Mouse (Mus musculus) CD4-positive helper T cell, adult 2 months (primary cell): ENCODE data around the gene Uqcrfs1.
A peak's percentile ranks its signal among the peaks of the same experiment; 100 is the strongest.

Experiments used
- DNase-seq: peaks from one replicate; pipeline ENCODE4 v3.0.0-alpha.2; 2012; ENCODE audit warnings: low read depth, missing footprints, low spot score

Uqcrfs1 gene

DNA sequence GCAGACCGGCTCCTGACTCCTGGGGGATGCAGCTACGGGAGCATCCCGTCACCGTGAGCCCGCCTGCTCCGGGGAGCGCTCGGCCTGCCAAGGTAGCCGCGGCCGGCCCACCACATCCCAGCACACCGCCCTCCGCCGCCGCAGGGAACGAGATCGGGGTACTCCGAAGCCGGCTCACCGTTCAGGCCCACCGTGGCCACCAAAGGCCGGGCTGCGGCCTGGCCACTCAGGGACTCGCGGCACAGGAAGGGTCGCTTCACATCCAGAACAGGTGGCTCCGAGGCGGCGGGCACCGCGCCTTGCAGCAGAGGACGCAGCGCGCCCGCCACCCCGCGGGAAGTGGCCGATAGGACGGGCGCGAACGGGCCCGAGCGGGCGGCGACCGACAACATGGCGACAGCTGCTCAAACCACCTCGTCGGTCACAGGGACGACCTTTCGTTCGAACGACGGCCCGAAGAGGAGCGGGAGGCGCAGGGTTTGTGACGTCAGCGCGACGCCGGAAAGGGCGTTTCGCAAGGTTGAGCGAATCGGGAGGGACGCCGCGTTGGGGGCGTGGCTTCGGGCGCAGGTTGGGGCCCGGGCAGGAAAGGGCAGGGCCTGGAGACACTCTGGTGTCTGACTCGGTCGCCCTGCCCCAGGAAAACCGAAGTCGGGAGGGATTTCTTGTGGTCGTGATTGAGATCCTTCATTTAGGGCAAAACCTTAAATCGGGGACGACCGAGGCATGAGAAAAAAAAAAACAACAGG lies at the start of gene Uqcrfs1:
Uqcrfs1 (minus strand) TSS at position 507 of the 749 bp plus-strand sequence.
- peak; percentile 98 for DNase-seq

DNA sequence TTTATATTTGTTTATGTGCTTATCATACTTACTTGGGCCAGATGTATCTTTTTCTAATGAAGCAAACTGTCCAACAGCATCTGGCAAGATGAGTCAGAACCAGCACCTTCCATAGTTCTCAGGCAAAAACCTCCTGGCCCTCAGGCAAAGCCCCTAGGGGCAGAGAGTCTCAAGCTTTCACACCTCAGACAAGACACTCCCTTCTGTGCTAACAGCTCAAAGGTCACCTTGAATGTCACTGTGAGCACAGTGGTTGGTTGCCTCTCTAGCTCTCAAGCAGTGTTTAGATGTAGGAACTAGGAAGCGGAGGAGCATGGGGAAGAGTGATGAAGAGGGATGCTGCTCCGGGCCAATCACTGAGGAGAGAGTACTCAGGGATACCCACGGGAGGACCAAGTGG lies 40.6 kb upstream of the Uqcrfs1 start:
- DNase-seq, result no peak

GRCm38 (mm10) chr13:30582541-30582940 lies 37.4 kb upstream of the Uqcrfs1 start:
- no peak for DNase-seq

DNA sequence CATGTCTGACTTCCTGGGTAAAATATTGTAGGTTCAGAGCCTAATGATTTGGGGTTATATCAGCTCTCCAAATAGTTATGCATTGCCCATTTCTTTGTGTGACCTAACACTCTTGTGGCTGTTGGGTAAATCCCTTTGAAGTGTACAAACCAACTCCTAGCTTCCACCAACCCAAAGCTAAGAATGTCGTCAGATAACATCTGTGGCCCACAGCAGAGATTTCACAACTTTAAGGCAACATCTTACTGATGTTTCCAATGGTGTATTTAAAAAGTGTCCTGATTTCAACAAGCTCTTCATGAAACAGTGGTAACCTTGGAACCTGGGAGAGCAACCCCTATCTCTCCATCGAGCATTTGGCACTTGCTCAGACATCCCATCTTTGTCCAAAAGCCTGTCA lies 33.6 kb upstream of the Uqcrfs1 start:
- DNase-seq, result peak; percentile 15

DNA sequence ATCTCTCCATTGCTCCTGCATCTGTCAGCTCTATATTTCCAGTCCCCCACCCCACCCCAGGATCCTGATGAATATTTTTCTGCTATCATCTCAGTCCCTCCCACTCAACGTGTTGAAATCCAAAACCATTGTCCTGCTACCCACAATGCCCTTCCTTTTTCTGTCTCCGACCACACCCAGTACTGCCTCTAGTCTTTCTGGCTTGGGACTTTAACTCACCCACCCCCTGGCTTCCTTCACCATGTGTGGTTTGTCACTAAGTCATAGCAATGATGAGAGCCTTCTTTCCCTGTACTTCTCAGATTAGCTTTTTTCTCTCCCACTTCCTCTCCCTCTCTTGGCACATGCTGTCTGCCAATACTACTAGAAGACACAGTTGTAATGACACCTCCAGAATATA lies 31.7 kb upstream of the Uqcrfs1 start:
- DNase-seq, result no peak

DNA sequence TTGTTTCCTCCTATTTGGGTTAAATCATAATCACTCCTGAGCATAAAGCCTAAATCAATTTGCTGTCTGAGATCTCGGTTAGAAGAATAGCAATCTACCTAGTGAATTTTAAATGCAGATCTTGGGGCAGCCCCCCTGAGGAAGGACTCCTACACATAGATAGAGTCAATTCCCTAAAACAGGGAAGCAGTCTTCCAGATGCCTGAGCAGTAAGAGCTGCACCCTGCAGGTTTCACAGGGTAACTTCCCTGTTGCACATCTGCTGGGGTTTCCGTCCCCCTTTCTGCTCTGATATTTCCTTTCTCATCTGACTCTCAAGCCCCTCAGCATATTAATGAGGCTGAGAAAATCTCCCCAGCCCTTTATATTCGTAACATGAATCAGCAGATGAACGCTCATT lies 27.8 kb upstream of the Uqcrfs1 start:
- no peak for DNase-seq

DNA sequence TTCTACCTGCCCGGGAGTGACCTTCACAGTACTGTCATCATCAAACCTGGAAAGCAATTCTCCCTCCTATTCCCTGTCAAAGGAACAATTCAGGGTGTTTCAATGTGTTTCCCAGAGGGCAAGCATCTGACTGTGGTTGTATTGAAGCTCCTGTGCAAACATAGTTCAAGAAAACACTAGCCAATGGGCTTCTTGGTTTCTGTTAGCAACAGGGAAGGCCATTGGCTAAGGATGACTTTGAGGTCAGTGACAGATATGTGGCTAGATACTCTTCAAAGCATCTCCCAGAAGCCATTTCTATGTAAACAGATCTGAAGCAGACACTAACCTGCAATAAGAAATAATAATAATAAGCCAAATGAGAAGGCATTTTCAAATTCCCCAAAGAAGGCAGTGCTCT lies 25.0 kb upstream of the Uqcrfs1 start:
- DNase-seq, result peak; percentile 52

DNA sequence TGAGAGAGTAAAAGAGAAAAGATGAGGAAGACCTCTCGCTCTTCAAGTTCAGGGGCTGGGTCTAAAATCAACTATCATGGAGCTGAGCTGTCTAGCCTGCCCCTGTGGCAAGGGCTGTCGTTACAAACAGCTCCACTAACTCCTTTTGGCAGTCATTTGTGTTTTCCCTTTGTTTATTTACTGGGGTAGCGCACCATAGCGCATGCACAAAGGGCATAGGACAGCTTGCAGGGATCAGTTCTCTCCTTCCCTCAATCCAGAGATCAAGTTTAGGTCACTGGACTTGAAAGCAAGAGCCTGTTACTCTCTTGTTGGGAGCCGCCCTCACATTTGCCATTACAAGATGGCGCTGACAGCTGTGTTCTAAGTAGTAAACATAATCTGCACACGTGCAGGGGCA lies 22.4 kb upstream of the Uqcrfs1 start:
- DNase-seq, result no peak

DNA sequence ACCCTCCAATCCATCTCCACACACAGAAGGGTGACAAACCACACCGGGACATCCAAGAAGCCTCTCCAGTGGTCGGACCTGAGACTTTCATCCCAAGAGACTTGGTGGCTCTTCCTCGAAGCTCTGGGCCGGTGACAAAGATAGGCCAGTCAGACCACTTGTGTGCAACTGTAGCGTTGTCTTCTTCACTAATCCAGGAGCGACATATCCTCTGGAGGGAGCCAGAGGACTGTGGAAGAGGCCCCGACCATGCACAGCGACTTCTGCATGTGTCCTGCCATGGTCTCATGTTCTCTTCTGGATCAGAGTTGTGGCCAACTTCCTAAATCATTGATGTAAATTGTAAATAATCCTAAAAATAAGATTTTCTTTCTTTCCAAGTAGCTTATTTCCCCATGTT lies 21.6 kb upstream of the Uqcrfs1 start:
- peak; percentile 55 for DNase-seq

DNA sequence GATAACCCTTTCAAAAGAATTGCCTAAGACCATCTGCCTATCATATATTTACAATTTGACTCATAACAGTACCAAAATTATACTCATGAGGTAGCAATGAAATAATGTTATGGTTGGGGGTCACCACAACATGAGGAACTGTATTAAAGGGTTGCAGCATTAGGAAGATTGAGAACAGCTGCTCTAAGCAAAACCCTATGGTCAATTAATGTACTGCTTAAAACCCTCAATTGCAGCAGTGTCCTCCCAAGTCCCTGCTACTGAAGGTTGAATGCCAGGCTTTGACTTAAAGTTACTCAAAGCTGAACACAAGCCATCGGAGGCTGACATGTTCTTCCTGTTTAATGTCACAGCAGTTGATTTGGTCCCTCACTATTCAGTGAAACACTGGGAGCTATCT lies 15.4 kb upstream of the Uqcrfs1 start:
- DNase-seq, result no peak

DNA sequence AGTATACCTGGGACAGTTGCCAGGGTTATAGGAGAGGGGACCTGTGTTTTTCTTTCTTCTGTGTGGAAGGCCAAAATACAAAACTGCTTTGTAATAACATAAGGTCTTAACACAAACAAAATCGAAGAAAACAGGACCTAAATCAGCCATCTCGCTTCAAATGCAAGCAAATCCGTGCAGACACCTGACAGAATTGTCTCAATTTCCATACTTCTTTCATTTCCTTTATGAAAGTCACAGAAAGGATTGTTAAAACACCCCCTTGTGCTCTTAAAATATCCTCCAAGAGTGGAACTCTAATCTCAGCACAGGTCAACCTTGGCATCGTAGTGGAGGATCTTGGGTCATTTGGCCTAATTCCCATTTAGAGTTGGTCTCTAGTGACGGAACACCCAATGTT lies 14.9 kb upstream of the Uqcrfs1 start:
- no peak for DNase-seq

DNA sequence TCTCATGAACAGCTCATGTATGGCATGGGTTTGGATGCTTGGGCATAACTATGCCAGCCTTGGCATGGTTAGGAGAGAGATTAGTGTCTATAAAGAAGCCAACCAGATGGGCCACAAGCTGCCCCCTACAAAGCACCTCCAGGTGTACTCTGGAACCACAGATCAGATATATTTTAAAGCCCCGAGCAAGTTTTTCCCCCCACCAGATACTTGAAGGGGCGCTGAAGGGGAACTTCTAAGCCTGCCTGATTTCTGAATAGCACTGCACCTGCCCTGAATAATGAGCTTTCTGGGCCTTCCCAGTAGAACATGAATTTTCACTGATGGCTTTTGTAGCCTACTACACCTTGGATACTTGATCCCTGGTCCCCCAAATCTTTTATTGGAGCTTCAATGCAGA lies 12.6 kb upstream of the Uqcrfs1 start:
- DNase-seq, result no peak

GRCm38 (mm10) chr13:30553051-30553587 lies 8.0 kb upstream of the Uqcrfs1 start:
- DNase-seq, result no peak

DNA sequence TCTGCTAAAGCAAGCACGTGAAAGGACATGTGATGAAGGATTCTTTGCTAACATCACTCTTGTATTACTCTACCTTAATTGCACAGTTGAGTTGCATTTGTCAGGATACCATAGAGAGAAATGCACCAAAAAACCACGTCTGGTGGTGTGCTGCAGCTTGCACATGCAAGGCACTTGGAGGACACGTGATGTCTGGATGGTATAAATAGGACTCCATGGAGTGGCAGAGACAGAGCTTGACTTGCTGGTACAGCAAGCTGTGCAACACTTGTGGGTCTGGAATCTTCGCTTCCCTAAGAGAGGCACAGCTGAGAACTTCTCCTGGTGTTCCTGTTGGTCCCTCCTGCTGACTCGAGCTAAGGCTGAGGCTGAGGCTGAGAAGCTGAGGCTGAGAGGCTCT lies 4.2 kb upstream of the Uqcrfs1 start:
- no peak for DNase-seq

DNA sequence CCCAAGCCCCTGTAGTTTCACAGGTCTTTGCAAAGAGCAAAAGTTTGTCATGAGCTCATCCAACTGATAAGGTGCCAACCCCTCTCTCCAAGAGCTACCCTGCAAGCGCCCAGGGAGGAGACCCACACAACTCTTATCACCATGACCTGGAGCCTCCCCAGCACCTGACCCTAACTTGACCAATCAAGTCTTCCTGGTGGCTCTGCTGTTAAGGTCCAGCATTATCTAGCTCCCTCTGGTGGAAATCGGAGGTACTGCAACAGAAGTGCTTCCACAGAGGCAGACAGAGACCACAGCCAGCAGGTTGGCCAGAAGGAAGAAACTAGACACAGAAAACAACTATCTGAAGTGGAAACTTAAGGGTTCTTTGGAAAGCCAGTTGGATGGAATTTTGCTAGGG lies 3.7 kb upstream of the Uqcrfs1 start:
- DNase-seq, result peak; percentile 82

DNA sequence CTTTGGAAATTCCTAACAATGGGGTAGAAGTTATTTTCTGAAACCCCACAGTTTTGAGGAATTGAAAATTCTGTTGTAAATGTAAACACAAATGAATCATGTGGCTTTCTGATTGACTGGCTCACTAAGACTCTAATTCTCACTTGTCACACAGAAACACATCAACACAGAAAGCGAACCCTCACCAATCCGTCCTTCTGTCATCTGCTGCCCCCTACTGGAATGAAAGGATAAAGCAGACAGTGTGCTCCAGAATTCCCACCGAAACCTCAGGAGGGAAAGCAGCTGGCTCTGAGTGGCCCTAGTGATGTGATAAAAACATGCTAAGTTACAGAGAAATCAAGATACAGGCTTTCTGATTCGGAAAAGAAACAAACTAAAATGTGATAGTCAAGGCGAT lies 14.4 kb downstream of the Uqcrfs1 start:
- peak; percentile 26 for DNase-seq

GRCm38 (mm10) chr13:30524961-30525360 lies 20.2 kb downstream of the Uqcrfs1 start:
- DNase-seq, result no peak

DNA sequence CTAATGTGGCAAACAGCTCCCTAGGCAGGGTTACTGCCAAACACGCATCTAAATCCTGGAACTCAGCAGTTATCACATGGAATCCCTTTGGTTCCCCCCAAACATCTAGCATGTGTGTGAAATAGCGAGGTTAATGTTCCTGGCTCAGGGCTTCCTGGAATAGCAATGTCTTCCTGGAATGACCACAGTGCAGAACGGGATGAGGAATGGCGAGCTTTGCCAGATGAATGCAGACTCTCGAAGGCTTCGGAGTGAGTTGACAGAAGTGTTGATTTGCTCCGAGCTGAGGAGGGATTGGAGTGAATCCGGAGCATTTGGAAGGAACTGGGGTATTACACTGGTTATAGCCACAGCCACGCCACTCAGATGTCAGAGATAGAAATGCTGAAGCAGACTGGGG lies 21.2 kb downstream of the Uqcrfs1 start:
- no peak for DNase-seq

DNA sequence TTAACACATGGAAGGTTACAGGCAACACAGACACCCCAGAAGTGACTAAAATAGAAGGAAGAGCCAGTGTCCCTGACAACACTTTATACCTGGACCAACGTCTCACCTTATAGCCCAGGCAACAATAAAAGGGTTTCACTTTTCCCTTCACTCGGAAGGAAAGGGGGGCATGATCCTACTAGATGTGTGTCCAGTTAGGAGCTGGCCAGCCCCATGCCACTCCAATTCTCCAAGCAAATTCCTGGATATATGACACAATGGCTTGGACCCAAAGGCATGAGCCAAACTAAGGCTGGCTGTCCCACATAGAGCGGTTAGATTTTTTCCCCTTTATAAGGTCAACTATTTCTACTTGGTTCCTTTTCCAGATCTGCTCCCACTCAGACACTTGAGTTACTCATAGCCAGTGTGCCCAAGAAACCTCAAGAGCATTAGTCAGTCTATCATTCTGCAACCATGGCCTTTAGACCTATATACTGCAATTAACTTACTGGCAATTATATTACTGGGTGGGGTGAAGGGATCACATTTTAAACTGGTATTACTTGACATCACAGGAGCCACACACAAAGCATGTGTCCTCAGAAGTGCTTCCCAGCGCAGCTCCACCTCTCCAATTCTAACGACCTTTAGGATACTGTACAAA lies 21.8 kb downstream of the Uqcrfs1 start:
- no peak for DNase-seq

DNA sequence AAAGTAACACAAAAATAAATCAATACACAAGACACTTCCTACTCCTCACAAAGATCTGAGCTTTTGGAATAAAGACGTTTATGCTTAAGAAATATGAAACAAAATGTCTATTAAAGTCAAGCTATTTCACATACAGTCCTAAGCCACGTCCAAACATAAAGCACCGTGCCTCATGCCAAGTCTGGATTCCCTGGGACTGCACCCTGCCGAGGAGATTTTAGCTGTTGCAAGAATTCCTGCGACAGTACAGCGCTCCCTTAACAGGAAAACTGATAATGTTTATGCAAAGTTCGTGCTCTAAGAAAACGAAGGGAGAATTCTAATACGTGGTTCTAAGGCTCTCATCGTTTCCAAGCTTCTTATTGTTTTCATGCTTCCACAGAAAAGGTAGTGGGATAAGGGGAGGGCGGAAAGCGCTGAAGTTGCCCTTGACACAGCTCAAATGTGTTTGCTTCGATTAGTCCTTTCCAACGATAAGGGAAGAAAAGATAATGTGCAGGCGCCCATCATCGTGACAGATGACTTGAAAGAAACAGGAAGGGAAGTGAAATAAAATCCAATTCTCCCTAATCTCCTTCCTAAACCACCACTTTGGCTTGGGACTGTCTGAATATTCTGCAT lies 23.8 kb downstream of the Uqcrfs1 start:
- DNase-seq, result no peak

- no peak for DNase-seq
Measured at GRCm38 (mm10) chr13:30518191-30518590, 27.0 kb downstream of the Uqcrfs1 start.

GRCm38 (mm10) chr13:30507651-30508050 lies 37.5 kb downstream of the Uqcrfs1 start:
- DNase-seq, result no peak
